Mouse (Mus musculus) midbrain, embryonic 14.5 days (tissue): ENCODE data around the gene Eef1e1. TPM values are rescaled to one million over a fixed set of nuclear protein-coding genes. Genes with fewer than 3 reads are reported as not detected.

Source experiments
- ATAC-seq: fragments of 200-750 bp; cut with Nextera tagmentation; 2 replicates; pipeline ENCODE4 v1.8.0; 2017; ENCODE audit warnings: moderate number of reproducible peaks, moderate library complexity; ENCODE audit not compliant: low FRiP score, low TSS enrichment
- DNase-seq: peaks from one replicate; pipeline ENCODE4 v3.0.0-alpha.2; 2015
- H3K27ac ChIP-seq: fragments of 300-500 bp; sonication (generic); replicated peaks from 2 replicates; pipeline ENCODE4 v1.5.1; 2014; ENCODE audit warnings: mild to moderate bottlenecking, low read depth, low read length, moderate library complexity
- H3K27me3 ChIP-seq: fragments of 300-500 bp; sonication (generic); 2 replicates; pipeline ENCODE4 v1.6.1; 2014; ENCODE audit warnings: low read length, control low read depth, mixed read lengths; ENCODE audit not compliant: control insufficient read depth, insufficient read depth
- H3K36me3 ChIP-seq: fragments of 300-500 bp; sonication (generic); 2 replicates; pipeline ENCODE4 v1.6.1; 2014; ENCODE audit warnings: low read length, control low read depth; ENCODE audit not compliant: control insufficient read depth, insufficient read depth
- H3K4me1 ChIP-seq: fragments of 300-500 bp; sonication (generic); 2 replicates; pipeline ENCODE4 v1.6.1; 2014; ENCODE audit warnings: mild to moderate bottlenecking, antibody characterized with exemption, low read length, control low read depth; ENCODE audit not compliant: control insufficient read depth, insufficient read depth
- H3K4me2 ChIP-seq: fragments of 300-500 bp; sonication (generic); 2 replicates; pipeline ENCODE4 v1.6.1; 2014; ENCODE audit warnings: mild to moderate bottlenecking, low read length, moderate library complexity
- H3K4me3 ChIP-seq: fragments of 300-500 bp; sonication (generic); replicated peaks from 2 replicates; pipeline ENCODE4 v1.5.1; 2014; ENCODE audit warnings: low read depth, low read length
- H3K9ac ChIP-seq: fragments of 300-500 bp; sonication (generic); replicated peaks from 2 replicates; pipeline ENCODE4 v1.6.1; 2014; ENCODE audit warnings: mild to moderate bottlenecking, low read length, moderate library complexity
- H3K9me3 ChIP-seq: fragments of 300-500 bp; sonication (generic); 2 replicates; pipeline ENCODE4 v1.6.1; 2016; ENCODE audit warnings: low read length, control low read depth, mixed read lengths; ENCODE audit not compliant: control insufficient read depth
- WGBS: fragments of 180-500 bp; shearing (Covaris S2); extraction: QIAGEN DNeasy Blood & Tissue Kit; methylation state at CpG from one replicate; pipeline ENCODE4 v1.1.7; 2014; 5-methylcytosine and 5-hydroxymethylcytosine counted together
- polyA plus RNA-seq: library from polyadenylated mRNA; unstranded; fragments of >200 nt; fragmentation: Nextera tagmentation; extraction: Ambion mirVana; gene quantifications from 2 replicates; pipeline ENCODE4 v1.2.1, GENCODE M21; 2014

Gene Eef1e1
- polyA plus RNA-seq, 1 experiment from 2014 or later = 105 TPM

DNA sequence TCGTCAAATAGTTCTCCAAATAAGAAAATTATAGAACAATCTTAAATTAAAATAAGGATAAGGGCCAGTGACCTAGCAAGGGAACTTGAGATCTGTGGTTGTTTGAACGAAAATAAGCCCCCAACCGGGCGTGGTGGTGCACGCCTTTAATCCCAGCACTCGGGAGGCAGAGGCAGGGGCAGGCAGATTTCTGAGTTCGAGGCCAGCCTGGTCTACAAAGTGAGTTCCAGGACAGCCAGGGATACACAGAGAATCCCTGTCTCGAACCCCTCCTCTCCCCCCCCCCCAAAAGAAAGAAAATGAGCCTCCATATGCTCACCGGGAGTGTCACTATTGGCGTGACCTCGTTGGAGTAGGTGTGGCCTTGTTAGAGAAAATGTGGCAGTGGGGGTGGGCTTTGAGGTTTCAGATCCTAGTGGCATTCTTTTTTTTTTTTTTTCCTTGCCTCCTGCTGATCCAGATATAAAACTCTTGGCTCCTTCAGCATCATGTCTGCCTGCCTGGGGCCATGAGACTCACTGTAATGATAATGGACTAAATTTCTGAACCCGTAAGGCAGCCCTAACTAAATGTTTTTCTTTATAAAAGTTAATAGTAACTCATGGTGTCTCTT, 772 bp upstream of the Eef1e1 start:
- no peak overlapping the region for H3K27ac ChIP-seq
- peaks cover 13% of the 10 kb centered on the region for H3K36me3 ChIP-seq
- 89% methylated on average over 12 of the region's 12 CpGs for WGBS
- no peak overlapping the region for H3K9ac ChIP-seq
- ATAC-seq (no peak), DNase-seq (no peak)
- no peaks in the 10 kb centered on the region for H3K9me3 ChIP-seq
- peaks cover 7% of the 10 kb centered on the region; the same call in 1 of the 2 replicates for H3K4me1 ChIP-seq
- no peak overlapping the region for H3K4me3 ChIP-seq
- H3K27me3 ChIP-seq = no peaks in the 10 kb centered on the region
- no peak overlapping the region for H3K4me2 ChIP-seq

DNA sequence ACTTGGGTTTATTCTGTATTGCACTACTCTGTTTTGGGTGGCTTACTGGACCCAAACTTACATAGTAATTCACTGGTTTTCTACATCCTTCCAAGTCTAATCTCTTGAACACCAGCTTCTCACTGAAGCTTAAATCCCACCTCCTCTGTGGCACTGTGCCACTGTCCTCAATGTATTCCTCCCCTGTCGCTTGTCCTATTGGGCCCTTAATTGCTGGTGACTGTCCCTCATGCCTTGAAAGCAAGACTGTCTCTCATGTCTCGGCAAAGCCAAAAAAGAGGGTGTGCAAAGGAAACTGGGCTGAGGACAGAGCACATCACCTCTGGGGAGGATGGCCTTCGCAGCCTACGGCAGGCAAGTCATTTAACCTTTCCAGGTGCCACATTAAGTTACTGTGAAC, 993 bp downstream of the Eef1e1 start:
- ATAC-seq (no peak), DNase-seq (no peak)
- H3K4me3 ChIP-seq = peak overlapping the region; percentile 98
- H3K27ac ChIP-seq = peak overlapping the region; percentile 87; the same call in 1 of the 2 replicates
- H3K36me3 ChIP-seq = peaks cover 31% of the 10 kb centered on the region
- H3K9ac ChIP-seq = peak overlapping the region; percentile 84
- peaks cover 7% of the 10 kb centered on the region; the same call in 1 of the 2 replicates for H3K4me1 ChIP-seq
- H3K27me3 ChIP-seq = no peaks in the 10 kb centered on the region
- WGBS = 26% methylated on average over 4 of the region's 4 CpGs
- peak overlapping the region; percentile 59 for H3K4me2 ChIP-seq
- H3K9me3 ChIP-seq = no peaks in the 10 kb centered on the region

DNA sequence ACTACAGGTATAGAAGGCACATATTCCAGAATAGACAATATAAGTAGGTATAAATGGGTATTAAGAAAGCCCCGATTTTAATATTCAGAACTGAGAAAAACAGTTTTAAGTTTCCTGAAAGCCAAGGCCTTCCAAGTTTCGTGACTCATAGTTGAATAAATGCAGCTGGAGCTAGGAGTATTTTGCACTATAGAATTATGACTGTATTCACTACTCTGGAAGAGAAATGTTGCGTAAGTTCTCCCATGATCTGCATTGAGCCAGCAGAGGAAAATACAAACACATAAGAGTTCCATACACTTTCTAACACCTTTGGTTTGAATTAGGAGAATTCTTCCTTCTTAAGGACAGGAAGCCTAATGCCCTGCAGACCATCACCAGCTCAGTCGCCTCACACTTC, 8.6 kb downstream of the Eef1e1 start:
- no peaks in the 10 kb centered on the region for H3K9me3 ChIP-seq
- no peak overlapping the region for H3K27ac ChIP-seq
- no peaks in the 10 kb centered on the region for H3K4me1 ChIP-seq
- no peak overlapping the region for H3K4me2 ChIP-seq
- H3K9ac ChIP-seq = no peak overlapping the region
- WGBS = 96% methylated on average over 4 of the region's 4 CpGs
- no peaks in the 10 kb centered on the region for H3K27me3 ChIP-seq
- DNase-seq (no peak), ATAC-seq (no peak)
- H3K36me3 ChIP-seq = peaks cover 87% of the 10 kb centered on the region
- H3K4me3 ChIP-seq = no peak overlapping the region

DNA sequence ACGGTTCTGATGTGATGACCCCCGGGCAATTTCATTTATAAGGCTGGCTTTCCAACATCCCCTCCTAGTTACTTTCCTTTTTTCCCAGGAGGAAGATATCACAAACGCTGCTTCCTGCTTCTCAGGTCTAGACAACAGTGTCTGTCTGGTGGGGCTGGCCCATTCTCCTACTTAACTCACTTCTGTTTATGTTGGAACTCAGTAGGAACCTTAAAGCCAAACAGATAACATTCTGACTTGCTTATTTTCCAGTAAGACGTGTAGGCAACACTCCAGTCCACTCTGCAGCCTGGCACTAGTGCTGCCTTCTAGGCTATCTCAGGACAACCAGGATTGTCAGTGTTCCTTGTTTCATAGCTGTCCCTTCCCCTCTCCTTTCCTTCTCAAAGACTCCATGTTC, 9.8 kb downstream of the Eef1e1 start:
- WGBS = 93% methylated on average over 4 of the region's 4 CpGs
- no peak for ATAC-seq

DNA sequence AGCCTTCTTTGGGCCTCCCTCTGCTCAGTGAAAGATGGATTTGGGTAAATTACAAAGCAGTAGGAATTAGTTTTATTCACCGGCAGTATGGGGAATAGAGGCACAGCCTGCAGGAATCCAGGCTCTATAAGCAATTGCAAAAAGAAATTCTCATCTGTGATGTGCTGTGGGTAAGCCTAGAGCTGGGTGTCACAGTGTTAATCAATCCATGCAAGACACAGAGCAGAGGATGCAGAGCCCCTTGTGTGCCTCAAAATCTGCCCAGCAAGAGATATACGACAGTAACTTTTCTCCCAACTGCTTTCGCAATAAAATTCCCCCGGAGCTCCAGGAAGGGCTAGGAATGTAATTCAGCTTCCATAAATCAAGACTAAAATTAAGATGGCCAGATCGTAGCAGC, 17.4 kb downstream of the Eef1e1 start:
- Histone ChIP-seq H3K9me3 (no peaks in the 10 kb centered on the region), H3K9ac (no peak overlapping the region), H3K36me3 (peaks cover 34% of the 10 kb centered on the region), H3K27me3 (no peaks in the 10 kb centered on the region), H3K4me1 (no peaks in the 10 kb centered on the region), H3K27ac (no peak overlapping the region), H3K4me2 (no peak overlapping the region), H3K4me3 (no peak overlapping the region)
- no peak for ATAC-seq
- WGBS = 93% methylated on average over 5 of the region's 5 CpGs
- DNase-seq = no peak

More for the DNA sequence above, 9.8 kb downstream of the Eef1e1 start:
- H3K4me2 ChIP-seq = no peak overlapping the region
- no peak for DNase-seq
- H3K4me3 ChIP-seq = no peak overlapping the region
- H3K36me3 ChIP-seq = peaks cover 87% of the 10 kb centered on the region
- H3K27me3 ChIP-seq = no peaks in the 10 kb centered on the region
- no peak overlapping the region for H3K9ac ChIP-seq
- no peak overlapping the region for H3K27ac ChIP-seq
- H3K9me3 ChIP-seq = no peaks in the 10 kb centered on the region
- no peaks in the 10 kb centered on the region for H3K4me1 ChIP-seq

DNA sequence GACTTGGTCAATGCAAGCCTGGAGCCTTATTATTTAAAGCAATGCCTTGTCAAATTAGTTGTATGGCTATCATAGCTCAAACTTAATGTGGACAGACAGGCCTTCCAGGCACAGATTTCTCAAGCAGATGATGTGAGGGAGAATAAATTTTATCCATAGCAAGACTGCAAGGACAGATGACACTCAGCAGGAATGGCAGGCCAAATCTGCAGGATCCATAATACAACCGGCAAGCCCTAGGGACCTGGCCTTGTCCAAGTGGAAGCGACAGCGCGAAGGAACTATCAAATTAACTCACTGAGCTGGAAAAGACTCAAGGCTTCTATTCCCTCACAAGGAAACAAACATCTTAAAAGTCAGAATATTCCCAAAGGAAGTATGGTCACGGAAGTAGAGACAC, 17.9 kb downstream of the Eef1e1 start:
- no peaks in the 10 kb centered on the region for H3K9me3 ChIP-seq
- 80% methylated on average over 5 of the region's 5 CpGs for whole genome bisulfite sequencing
- ATAC-seq = no peak
- no peaks in the 10 kb centered on the region for H3K27me3 ChIP-seq
- H3K4me1 ChIP-seq = no peaks in the 10 kb centered on the region
- no peak for DNase-seq
- no peak overlapping the region for H3K27ac ChIP-seq
- H3K36me3 ChIP-seq = peaks cover 30% of the 10 kb centered on the region
- no peak overlapping the region for H3K4me2 ChIP-seq
- H3K9ac ChIP-seq = no peak overlapping the region
- H3K4me3 ChIP-seq = no peak overlapping the region

DNA sequence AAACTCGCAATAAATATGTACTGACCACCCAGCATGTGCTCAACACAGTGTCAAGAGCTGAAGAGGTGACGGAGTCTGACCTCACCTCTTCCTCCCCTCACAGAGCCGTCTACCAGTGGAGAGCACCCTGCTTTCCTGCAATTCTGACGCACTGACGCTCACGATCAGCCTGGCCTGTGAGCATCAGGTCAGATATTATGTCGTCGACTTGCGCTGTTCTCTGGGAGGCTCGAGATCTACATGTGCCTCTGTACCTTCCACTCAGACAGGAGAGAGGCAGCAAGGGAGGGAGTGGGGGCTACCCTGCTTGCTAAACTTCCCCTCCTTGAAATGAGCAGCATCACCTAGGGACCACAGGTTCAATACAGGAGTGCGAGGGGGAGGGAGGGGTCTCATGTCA, 20.2 kb downstream of the Eef1e1 start:
- WGBS = 81% methylated on average over 11 of the region's 11 CpGs
- Histone ChIP-seq H3K9ac (no peak overlapping the region), H3K36me3 (peaks cover 9% of the 10 kb centered on the region), H3K4me1 (0 out of 2 replicates have a peak, but pooled peaks cover 2% of the 10 kb centered on the region), H3K4me3 (no peak overlapping the region), H3K27ac (no peak overlapping the region), H3K9me3 (no peaks in the 10 kb centered on the region), H3K4me2 (no peak overlapping the region), H3K27me3 (no peaks in the 10 kb centered on the region)
- DNase-seq (no peak), ATAC-seq (no peak)

DNA sequence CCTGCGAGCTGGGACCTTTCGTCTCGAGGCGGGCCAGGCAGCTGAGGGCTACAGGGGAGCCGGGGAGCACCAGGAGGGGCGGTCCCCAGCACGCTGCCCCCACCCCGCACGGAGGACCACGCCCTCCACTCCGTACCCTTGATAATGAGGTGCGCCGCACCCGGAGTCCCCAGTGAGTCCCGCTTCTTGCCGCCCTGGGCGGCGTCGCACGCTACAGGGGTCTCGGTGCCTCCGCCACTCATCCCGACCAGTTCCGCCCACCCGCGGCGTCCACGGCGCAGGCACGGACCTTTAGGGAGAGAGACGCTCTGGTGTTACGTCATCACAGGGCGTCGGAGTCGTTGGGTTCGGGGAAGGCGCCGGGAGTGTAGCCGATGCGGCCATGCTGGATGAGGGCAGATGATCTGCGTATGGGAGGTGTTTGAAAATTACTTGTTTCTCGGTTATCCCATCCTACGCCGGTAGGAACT, 24.0 kb downstream of the Eef1e1 start, which contains the start of gene Bloc1s5:
Gene Bloc1s5, minus strand, starts transcription at position 310 of the 470 bp plus-strand sequence.
- DNase-seq (peak; percentile 99), ATAC-seq (peak; percentile 97)
- Histone ChIP-seq H3K4me1 (0 out of 2 replicates have a peak, but pooled peaks cover 2% of the 10 kb centered on the region), H3K36me3 (peaks cover 5% of the 10 kb centered on the region; the same call in 1 of the 2 replicates), H3K27ac (peak within 1 kb of the TSS; percentile 76), H3K4me3 (peak within 1 kb of the TSS; percentile 83), H3K4me2 (peak within 1 kb of the TSS; percentile 84), H3K27me3 (no peaks in the 10 kb centered on the region), H3K9ac (peak within 1 kb of the TSS; percentile 86), H3K9me3 (no peaks in the 10 kb centered on the region)
- under 1% methylated on average over 44 of the region's 44 CpGs for WGBS

DNA sequence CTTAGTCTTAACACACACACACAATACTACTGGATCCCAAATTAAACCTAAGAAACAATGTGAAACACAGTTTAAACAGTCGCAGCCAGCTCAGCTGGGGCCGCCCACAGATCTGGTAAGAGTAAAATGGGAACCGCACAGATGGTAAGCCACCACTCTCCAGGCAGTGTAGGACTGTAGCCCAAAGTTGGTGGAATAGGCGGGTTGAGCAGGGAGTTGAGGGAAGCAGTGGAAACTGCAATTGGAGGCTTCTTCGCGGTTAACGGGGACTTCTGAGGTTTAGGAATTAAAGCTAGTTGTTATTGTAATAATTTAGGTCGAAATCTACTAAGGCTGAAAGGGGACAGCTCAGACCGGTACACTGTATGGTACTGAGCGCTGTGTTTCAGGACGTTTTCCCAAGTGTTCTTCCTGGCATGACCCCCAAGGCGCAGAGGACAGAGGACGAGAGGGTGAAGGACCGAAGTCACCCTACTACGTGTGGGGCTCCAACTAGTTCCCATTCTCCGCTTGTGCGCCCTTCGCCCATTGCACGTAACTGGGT, 24.5 kb downstream of the Eef1e1 start:
- peak; percentile 75; the same call in 1 of the 2 replicates for ATAC-seq
- Histone ChIP-seq H3K4me3 (peak overlapping the region; percentile 83), H3K27ac (peak overlapping the region; percentile 76), H3K4me2 (peak overlapping the region; percentile 84), H3K36me3 (peaks cover 5% of the 10 kb centered on the region; the same call in 1 of the 2 replicates), H3K27me3 (no peaks in the 10 kb centered on the region), H3K4me1 (0 out of 2 replicates have a peak, but pooled peaks cover 2% of the 10 kb centered on the region), H3K9ac (peak overlapping the region; percentile 86), H3K9me3 (no peaks in the 10 kb centered on the region)
- 1% methylated on average over 19 of the region's 19 CpGs for WGBS
- DNase-seq = no peak
